Mouse (Mus musculus): ENCODE measurements at regions not wholly inside any gene's neighbourhood (a gene's known extent, or its start where the extent isn't known, plus 50 kb on each side); places are given as distances from the start of the nearest gene placed in this dataset.
"Not testable (repeated sequence)": the region's sequence is repeated elsewhere in the genome, so short reads cannot be mapped to it uniquely, and the experiment has no call there.

GRCm38 (mm10) chr4:153651849-153652248 lies 169.2 kb upstream of the Ajap1 start:
- Histone ChIP-seq H3K4me1 (replicated peaks; ENCODE audit: control insufficient read depth, insufficient read depth) (no peaks in the 10 kb centered on the region), H3K27ac (replicated peaks) (no peak overlapping the region), H3K4me3 (ENCODE audit: low read depth, low read length) (no peak overlapping the region), H3K9ac (ENCODE audit: low read length) (no peak overlapping the region), H3K36me3 (ENCODE audit: control insufficient read depth, insufficient read depth, low read length) (no peaks in the 10 kb centered on the region), H3K4me2 (replicated peaks; ENCODE audit: low read depth) (no peak overlapping the region), H3K9me3 (ENCODE audit: control insufficient read depth, low read length) (no peaks in the 10 kb centered on the region), H3K27me3 (ENCODE audit: control insufficient read depth, insufficient read depth, low read length) (no peaks in the 10 kb centered on the region)
- DNase-seq (ENCODE audit: low spot score) (no peak), ATAC-seq (ENCODE audit: low FRiP score, low TSS enrichment) (no peak)
- WGBS, result 5% methylated on average over 5 of the region's 5 CpGs
- TF ChIP-seq CTCF (IDR thresholded peaks at IDR 0.05; ENCODE audit: low read depth) (no peak), EP300 (optimal IDR thresholded peaks at IDR 0.05) (no peak)

- Histone ChIP-seq H3K4me1 (replicated peaks; ENCODE audit: control insufficient read depth, insufficient read depth) (no peaks in the 10 kb centered on the region), H3K27ac (replicated peaks) (no peak overlapping the region), H3K9me3 (ENCODE audit: control insufficient read depth, low read length) (no peaks in the 10 kb centered on the region), H3K4me3 (ENCODE audit: low read depth, low read length) (no peak overlapping the region), H3K4me2 (replicated peaks; ENCODE audit: low read depth) (no peak overlapping the region), H3K36me3 (ENCODE audit: control insufficient read depth, insufficient read depth, low read length) (no peaks in the 10 kb centered on the region), H3K9ac (ENCODE audit: low read length) (no peak overlapping the region), H3K27me3 (ENCODE audit: control insufficient read depth, insufficient read depth, low read length) (no peaks in the 10 kb centered on the region)
- WGBS, result 70% methylated on average over 11 of the region's 11 CpGs
- TF ChIP-seq EP300 (optimal IDR thresholded peaks at IDR 0.05), result no peak
- TF ChIP-seq CTCF (IDR thresholded peaks at IDR 0.05; ENCODE audit: low read depth), result no peak
- ATAC-seq (ENCODE audit: low FRiP score, low TSS enrichment) (no peak), DNase-seq (ENCODE audit: low spot score) (no peak)
Measured at GRCm38 (mm10) chr4:153652841-153653240, 170.2 kb upstream of the Ajap1 start.

GRCm38 (mm10) chr4:153662731-153663130 lies 180.1 kb upstream of the Ajap1 start:
- DNase-seq (ENCODE audit: low spot score), result no peak
- Histone ChIP-seq H3K36me3 (ENCODE audit: control insufficient read depth, insufficient read depth, low read length) (no peaks in the 10 kb centered on the region), H3K4me1 (replicated peaks; ENCODE audit: control insufficient read depth, insufficient read depth) (no peaks in the 10 kb centered on the region), H3K27me3 (ENCODE audit: control insufficient read depth, insufficient read depth, low read length) (no peaks in the 10 kb centered on the region), H3K9me3 (ENCODE audit: control insufficient read depth, low read length) (no peaks in the 10 kb centered on the region), H3K27ac (replicated peaks) (no peak overlapping the region), H3K4me2 (replicated peaks; ENCODE audit: low read depth) (no peak overlapping the region), H3K9ac (ENCODE audit: low read length) (no peak overlapping the region), H3K4me3 (ENCODE audit: low read depth, low read length) (no peak overlapping the region)
- no peak for ATAC-seq (ENCODE audit: low FRiP score, low TSS enrichment)
- TF ChIP-seq CTCF (IDR thresholded peaks at IDR 0.05; ENCODE audit: low read depth) (no peak), EP300 (optimal IDR thresholded peaks at IDR 0.05) (no peak)
- 77% methylated on average over 7 of the region's 7 CpGs for WGBS

- not testable (repeated sequence) for H3K9ac ChIP-seq (ENCODE audit: low read length); H3K36me3 ChIP-seq (ENCODE audit: control insufficient read depth, insufficient read depth, low read length); H3K9me3 ChIP-seq (ENCODE audit: control insufficient read depth, low read length); H3K4me2 ChIP-seq (replicated peaks; ENCODE audit: low read depth); H3K4me3 ChIP-seq (ENCODE audit: low read depth, low read length); H3K4me1 ChIP-seq (replicated peaks; ENCODE audit: control insufficient read depth, insufficient read depth); H3K27ac ChIP-seq (replicated peaks); H3K27me3 ChIP-seq (ENCODE audit: control insufficient read depth, insufficient read depth, low read length); DNase-seq (ENCODE audit: low spot score)
- 65% methylated on average over 6 of the region's 6 CpGs for WGBS
- ATAC-seq (ENCODE audit: low FRiP score, low TSS enrichment), result peak; percentile 79
Measured at GRCm38 (mm10) chr4:153666626-153667236, 184.1 kb upstream of the Ajap1 start.

- H3K27me3 ChIP-seq (ENCODE audit: control insufficient read depth, insufficient read depth, low read length), result no peaks in the 10 kb centered on the region
- H3K4me2 ChIP-seq (replicated peaks; ENCODE audit: low read depth), result no peak overlapping the region
- no peak overlapping the region for H3K9ac ChIP-seq (ENCODE audit: low read length)
- H3K4me3 ChIP-seq (ENCODE audit: low read depth, low read length), result no peak overlapping the region
- H3K4me1 ChIP-seq (replicated peaks; ENCODE audit: control insufficient read depth, insufficient read depth), result no peaks in the 10 kb centered on the region
- 76% methylated on average over 4 of the region's 4 CpGs for WGBS
- no peaks in the 10 kb centered on the region for H3K36me3 ChIP-seq (ENCODE audit: control insufficient read depth, insufficient read depth, low read length)
- TF ChIP-seq CTCF (IDR thresholded peaks at IDR 0.05; ENCODE audit: low read depth) (no peak), EP300 (optimal IDR thresholded peaks at IDR 0.05) (no peak)
- ATAC-seq (ENCODE audit: low FRiP score, low TSS enrichment), result no peak
- no peaks in the 10 kb centered on the region for H3K9me3 ChIP-seq (ENCODE audit: control insufficient read depth, low read length)
- DNase-seq (ENCODE audit: low spot score), result no peak
- H3K27ac ChIP-seq (replicated peaks), result no peak overlapping the region
Measured at GRCm38 (mm10) chr4:153669070-153669469, 186.5 kb upstream of the Ajap1 start.

GRCm38 (mm10) chr4:153670216-153670615 lies 187.6 kb upstream of the Ajap1 start:
- TF ChIP-seq CTCF (IDR thresholded peaks at IDR 0.05; ENCODE audit: low read depth) (no peak), EP300 (optimal IDR thresholded peaks at IDR 0.05) (no peak)
- no peaks in the 10 kb centered on the region for H3K27me3 ChIP-seq (ENCODE audit: control insufficient read depth, insufficient read depth, low read length)
- H3K36me3 ChIP-seq (ENCODE audit: control insufficient read depth, insufficient read depth, low read length), result no peaks in the 10 kb centered on the region
- DNase-seq (ENCODE audit: low spot score) (no peak), ATAC-seq (ENCODE audit: low FRiP score, low TSS enrichment) (no peak)
- no peaks in the 10 kb centered on the region for H3K9me3 ChIP-seq (ENCODE audit: control insufficient read depth, low read length)
- no peak overlapping the region for H3K9ac ChIP-seq (ENCODE audit: low read length)
- H3K4me2 ChIP-seq (replicated peaks; ENCODE audit: low read depth), result no peak overlapping the region
- no peaks in the 10 kb centered on the region for H3K4me1 ChIP-seq (replicated peaks; ENCODE audit: control insufficient read depth, insufficient read depth)
- H3K27ac ChIP-seq (replicated peaks), result no peak overlapping the region
- H3K4me3 ChIP-seq (ENCODE audit: low read depth, low read length), result no peak overlapping the region
- 80% methylated on average over 13 of the region's 13 CpGs for WGBS
